Mouse (Mus musculus): ENCODE measurements around the gene Lsm10. TPM values are rescaled to one million over a fixed set of nuclear protein-coding genes. Genes with fewer than 3 reads are reported as not detected.

The Lsm10 gene
- polyA plus RNA-seq, 1 experiment from 2014 or later = 50.3 TPM

DNA sequence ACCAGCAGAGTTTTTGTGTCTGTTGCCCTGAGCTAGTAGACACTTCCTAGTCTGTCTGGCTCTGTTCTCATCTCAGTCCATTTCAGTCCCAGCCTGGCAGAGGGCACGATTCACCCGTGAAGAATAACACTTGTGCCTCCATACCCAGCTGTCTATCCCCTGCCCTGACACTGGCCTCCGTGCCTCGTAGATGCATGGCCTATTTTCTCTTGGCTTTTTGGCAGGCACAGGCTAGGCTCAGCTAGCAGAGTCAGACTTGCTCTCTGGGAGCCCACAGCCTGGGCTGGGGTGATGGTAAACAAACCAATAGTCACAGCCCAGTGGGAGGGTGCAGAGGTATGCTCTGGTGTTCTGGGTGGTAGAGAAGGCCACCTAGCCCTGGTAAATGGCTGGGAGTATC lies 16.8 kb downstream of the Lsm10 start:
- H3K9ac ChIP-seq = no peak overlapping the region
- H3K4me1 ChIP-seq = peaks cover 79% of the 10 kb centered on the region
- ATAC-seq (ENCODE audit: borderline replicate concordance, extremely low read depth, low FRiP score, low TSS enrichment) = no peak
- WGBS = 64% methylated on average over 4 of the region's 4 CpGs
- H3K27ac ChIP-seq = no peak overlapping the region
- H3K4me2 ChIP-seq = no peak overlapping the region
- no peak overlapping the region for H3K4me3 ChIP-seq
- H3K9me3 ChIP-seq = no peaks in the 10 kb centered on the region
- H3K36me3 ChIP-seq = no peaks in the 10 kb centered on the region
- H3K27me3 ChIP-seq = no peaks in the 10 kb centered on the region

DNA sequence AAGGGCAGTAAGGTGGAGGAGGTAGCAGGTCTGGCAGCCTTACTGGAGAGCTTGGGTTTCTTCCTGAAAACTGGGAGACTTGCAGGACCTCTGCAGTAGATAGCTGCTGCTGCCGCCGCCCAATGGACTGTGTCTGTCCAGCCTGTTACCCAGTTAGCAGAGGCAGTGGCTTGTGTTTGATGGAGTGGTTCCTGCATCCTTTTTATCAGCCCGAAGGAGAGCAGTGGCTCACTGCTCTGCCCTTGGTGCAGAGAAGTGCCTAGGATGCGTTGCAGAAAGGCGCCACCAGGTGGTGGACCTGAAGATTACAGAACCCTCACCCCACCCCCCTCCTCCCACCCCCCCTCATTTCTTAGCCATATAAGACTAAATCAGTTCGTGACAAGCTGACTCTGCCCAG lies 17.5 kb downstream of the Lsm10 start:
- no peak for ATAC-seq (ENCODE audit: borderline replicate concordance, extremely low read depth, low FRiP score, low TSS enrichment)

GRCm38 (mm10) chr4:126115411-126115810 lies 19.0 kb downstream of the Lsm10 start:
- Histone ChIP-seq H3K36me3 (no peaks in the 10 kb centered on the region; the same call in 1 of the 2 replicates), H3K27ac (no peak overlapping the region), H3K4me3 (no peak overlapping the region), H3K9me3 (no peaks in the 10 kb centered on the region), H3K4me2 (no peak overlapping the region), H3K9ac (no peak overlapping the region), H3K4me1 (peaks cover 63% of the 10 kb centered on the region), H3K27me3 (no peaks in the 10 kb centered on the region)
- no peak for ATAC-seq (ENCODE audit: borderline replicate concordance, extremely low read depth, low FRiP score, low TSS enrichment)
- WGBS = 78% methylated on average over 9 of the region's 9 CpGs

More for the DNA sequence above, 17.5 kb downstream of the Lsm10 start:
- H3K36me3 ChIP-seq = no peaks in the 10 kb centered on the region; the same call in 1 of the 2 replicates
- H3K27me3 ChIP-seq = no peaks in the 10 kb centered on the region
- no peak overlapping the region for H3K27ac ChIP-seq
- peaks cover 78% of the 10 kb centered on the region for H3K4me1 ChIP-seq
- 22% methylated on average over 6 of the region's 6 CpGs for WGBS
- no peak overlapping the region for H3K4me2 ChIP-seq
- no peak overlapping the region for H3K9ac ChIP-seq
- H3K4me3 ChIP-seq = no peak overlapping the region
- H3K9me3 ChIP-seq = no peaks in the 10 kb centered on the region

DNA sequence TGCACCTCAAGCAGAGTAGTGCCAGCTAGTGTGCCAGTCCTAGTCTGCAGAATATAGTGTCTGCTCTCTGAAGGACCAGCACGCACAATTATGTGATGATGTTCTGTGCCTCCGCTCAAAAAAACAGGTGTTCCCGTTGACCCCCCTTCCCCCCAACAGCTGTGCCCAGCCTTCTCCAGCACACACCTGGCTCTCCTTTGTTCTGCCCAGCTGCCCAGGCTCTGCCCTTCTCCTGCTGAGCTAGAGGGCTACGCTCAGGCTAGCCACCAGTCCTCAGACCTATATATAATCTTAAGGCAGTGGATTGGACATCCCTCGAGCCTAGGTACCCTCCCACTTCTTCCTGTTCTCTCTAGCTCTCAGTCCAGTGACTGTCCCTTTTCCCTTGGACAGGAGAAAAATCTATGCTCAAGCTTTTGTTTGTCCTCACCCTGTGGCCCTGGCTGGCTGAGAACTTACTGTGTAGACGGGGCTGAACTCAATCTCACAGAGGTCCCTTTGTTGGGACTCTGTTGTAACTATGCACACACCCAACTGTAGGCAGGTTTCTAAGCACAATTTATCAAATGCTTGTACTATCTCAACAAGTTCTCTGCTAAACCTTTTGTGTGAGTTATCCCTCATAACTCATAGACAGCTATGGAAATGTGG lies 19.6 kb downstream of the Lsm10 start:
- Histone ChIP-seq H3K27ac (no peak overlapping the region), H3K27me3 (no peaks in the 10 kb centered on the region), H3K4me3 (no peak overlapping the region), H3K4me1 (peaks cover 57% of the 10 kb centered on the region), H3K4me2 (no peak overlapping the region), H3K9ac (no peak overlapping the region), H3K9me3 (no peaks in the 10 kb centered on the region), H3K36me3 (peaks cover 1% of the 10 kb centered on the region; the same call in 1 of the 2 replicates)
- WGBS = 61% methylated on average over 6 of the region's 6 CpGs
- ATAC-seq (ENCODE audit: borderline replicate concordance, extremely low read depth, low FRiP score, low TSS enrichment) = no peak

GRCm38 (mm10) chr4:126117116-126117515 lies 20.7 kb downstream of the Lsm10 start:
- H3K9ac ChIP-seq = no peak overlapping the region
- 60% methylated on average over 8 of the region's 8 CpGs for whole genome bisulfite sequencing
- H3K4me1 ChIP-seq = peaks cover 48% of the 10 kb centered on the region
- no peaks in the 10 kb centered on the region for H3K9me3 ChIP-seq
- H3K27ac ChIP-seq = 0 out of 2 replicates have a peak overlapping the region, but pooled peaks have one; percentile 27
- H3K4me3 ChIP-seq = no peak overlapping the region
- peaks cover 8% of the 10 kb centered on the region for H3K36me3 ChIP-seq
- ATAC-seq (ENCODE audit: borderline replicate concordance, extremely low read depth, low FRiP score, low TSS enrichment) = no peak
- H3K27me3 ChIP-seq = no peaks in the 10 kb centered on the region
- no peak overlapping the region for H3K4me2 ChIP-seq

- Histone ChIP-seq H3K9ac (0 out of 2 replicates have a peak overlapping the region, but pooled peaks have one; percentile 10), H3K27ac (no peak overlapping the region), H3K27me3 (no peaks in the 10 kb centered on the region), H3K36me3 (peaks cover 8% of the 10 kb centered on the region), H3K4me3 (no peak overlapping the region), H3K9me3 (no peaks in the 10 kb centered on the region), H3K4me2 (no peak overlapping the region), H3K4me1 (peaks cover 47% of the 10 kb centered on the region)
- ATAC-seq (ENCODE audit: borderline replicate concordance, extremely low read depth, low FRiP score, low TSS enrichment) = no peak
- 87% methylated on average over 4 of the region's 4 CpGs for WGBS
These were observed 22.2 kb downstream of the Lsm10 start for GRCm38 (mm10) chr4:126118651-126119050.

GRCm38 (mm10) chr4:126119051-126119450 lies 22.6 kb downstream of the Lsm10 start:
- H3K27me3 ChIP-seq = no peaks in the 10 kb centered on the region
- ATAC-seq (ENCODE audit: borderline replicate concordance, extremely low read depth, low FRiP score, low TSS enrichment) = no peak
- H3K4me3 ChIP-seq = no peak overlapping the region
- H3K36me3 ChIP-seq = peaks cover 8% of the 10 kb centered on the region
- 81% methylated on average over 1 of the region's 1 CpGs for WGBS
- peaks cover 45% of the 10 kb centered on the region for H3K4me1 ChIP-seq
- H3K4me2 ChIP-seq = no peak overlapping the region
- no peak overlapping the region for H3K9ac ChIP-seq
- H3K9me3 ChIP-seq = no peaks in the 10 kb centered on the region
- no peak overlapping the region for H3K27ac ChIP-seq

- Histone ChIP-seq H3K9ac (no peak overlapping the region), H3K36me3 (peaks cover 17% of the 10 kb centered on the region), H3K4me3 (no peak overlapping the region), H3K27ac (no peak overlapping the region), H3K4me1 (peaks cover 39% of the 10 kb centered on the region), H3K27me3 (no peaks in the 10 kb centered on the region), H3K4me2 (no peak overlapping the region), H3K9me3 (no peaks in the 10 kb centered on the region)
- no peak for ATAC-seq (ENCODE audit: borderline replicate concordance, extremely low read depth, low FRiP score, low TSS enrichment)
- WGBS = 91% methylated on average over 5 of the region's 5 CpGs
These were observed 23.6 kb downstream of the Lsm10 start for GRCm38 (mm10) chr4:126120052-126120451.

- Histone ChIP-seq H3K27ac (no peak overlapping the region), H3K27me3 (no peaks in the 10 kb centered on the region), H3K4me3 (no peak overlapping the region), H3K9me3 (no peaks in the 10 kb centered on the region), H3K4me1 (peaks cover 35% of the 10 kb centered on the region), H3K9ac (no peak overlapping the region), H3K36me3 (peaks cover 19% of the 10 kb centered on the region), H3K4me2 (no peak overlapping the region)
- WGBS = 87% methylated on average over 2 of the region's 2 CpGs
- no peak for ATAC-seq (ENCODE audit: borderline replicate concordance, extremely low read depth, low FRiP score, low TSS enrichment)
These were observed 24.1 kb downstream of the Lsm10 start for GRCm38 (mm10) chr4:126120506-126120905.

- H3K4me2 ChIP-seq = no peak overlapping the region
- ATAC-seq (ENCODE audit: borderline replicate concordance, extremely low read depth, low FRiP score, low TSS enrichment) = peak; percentile 47; the same call in 1 of the 2 replicates
- no peak overlapping the region for H3K4me3 ChIP-seq
- WGBS = 61% methylated on average over 10 of the region's 10 CpGs
- H3K27me3 ChIP-seq = no peaks in the 10 kb centered on the region
- peak overlapping the region; percentile 49 for H3K27ac ChIP-seq
- H3K4me1 ChIP-seq = peaks cover 12% of the 10 kb centered on the region
- no peaks in the 10 kb centered on the region for H3K9me3 ChIP-seq
- H3K36me3 ChIP-seq = peaks cover 40% of the 10 kb centered on the region
- no peak overlapping the region for H3K9ac ChIP-seq
These were observed 27.1 kb downstream of the Lsm10 start for GRCm38 (mm10) chr4:126123309-126124040.

- H3K36me3 ChIP-seq = peaks cover 43% of the 10 kb centered on the region
- H3K4me1 ChIP-seq = peaks cover 56% of the 10 kb centered on the region
- peak; percentile 53 for ATAC-seq (ENCODE audit: borderline replicate concordance, extremely low read depth, low FRiP score, low TSS enrichment)
- no peak overlapping the region for H3K9ac ChIP-seq
- H3K4me3 ChIP-seq = no peak overlapping the region
- peak overlapping the region; percentile 96 for H3K27ac ChIP-seq
- whole genome bisulfite sequencing = 20% methylated on average over 11 of the region's 11 CpGs
- H3K4me2 ChIP-seq = peak overlapping the region; percentile 32
- H3K27me3 ChIP-seq = no peaks in the 10 kb centered on the region
- H3K9me3 ChIP-seq = no peaks in the 10 kb centered on the region
These were observed 34.1 kb downstream of the Lsm10 start for GRCm38 (mm10) chr4:126130502-126130901.
